Mouse (Mus musculus) midbrain, embryonic 10.5 days (tissue): ENCODE results near the gene Kcnk1. TPM values are rescaled to one million over a fixed set of nuclear protein-coding genes. Genes with fewer than 3 reads are reported as not detected.
A peak's percentile ranks its signal among the peaks of the same experiment; 100 is the strongest.

Experiments used
- DNase-seq: peaks from one replicate; pipeline ENCODE4 v3.0.0-alpha.2; 2017; ENCODE audit warnings: low spot score
- H3K27ac ChIP-seq: fragments of 300-500 bp; sonication (generic); replicated peaks from 2 replicates; pipeline ENCODE4 v1.5.1; 2016; ENCODE audit warnings: mild to moderate bottlenecking
- H3K27me3 ChIP-seq: fragments of 300-500 bp; sonication (generic); 2 replicates; pipeline ENCODE4 v1.6.1; 2016; ENCODE audit warnings: low read depth, mild to moderate bottlenecking; ENCODE audit not compliant: poor library complexity, severe bottlenecking
- H3K36me3 ChIP-seq: fragments of 300-500 bp; sonication (generic); 2 replicates; pipeline ENCODE4 v1.6.1; 2016; ENCODE audit warnings: mild to moderate bottlenecking, moderate library complexity
- H3K4me1 ChIP-seq: fragments of 300-500 bp; sonication (generic); 2 replicates; pipeline ENCODE4 v1.6.1; 2016
- H3K4me3 ChIP-seq: fragments of 300-500 bp; sonication (generic); 2 replicates; pipeline ENCODE4 v1.5.1; 2016; ENCODE audit warnings: mild to moderate bottlenecking, moderate library complexity
- H3K9me3 ChIP-seq: fragments of 300-500 bp; sonication (generic); replicated peaks from 2 replicates; pipeline ENCODE4 v1.6.1; 2016; ENCODE audit warnings: mild to moderate bottlenecking
- WGBS: fragments of 180-500 bp; shearing (Covaris S2); methylation state at CpG from one replicate; pipeline ENCODE4 v1.1.7; 2016; 5-methylcytosine and 5-hydroxymethylcytosine counted together
- polyA plus RNA-seq: library from polyadenylated mRNA; unstranded; fragments of >200 nt; fragmentation: Nextera tagmentation; extraction: Ambion mirVana; gene quantifications from 2 replicates; pipeline ENCODE4 v1.2.1, GENCODE M21; 2016

The Kcnk1 gene
- polyA plus RNA-seq, 1 experiment from 2014 or later = 5.2 TPM

DNA sequence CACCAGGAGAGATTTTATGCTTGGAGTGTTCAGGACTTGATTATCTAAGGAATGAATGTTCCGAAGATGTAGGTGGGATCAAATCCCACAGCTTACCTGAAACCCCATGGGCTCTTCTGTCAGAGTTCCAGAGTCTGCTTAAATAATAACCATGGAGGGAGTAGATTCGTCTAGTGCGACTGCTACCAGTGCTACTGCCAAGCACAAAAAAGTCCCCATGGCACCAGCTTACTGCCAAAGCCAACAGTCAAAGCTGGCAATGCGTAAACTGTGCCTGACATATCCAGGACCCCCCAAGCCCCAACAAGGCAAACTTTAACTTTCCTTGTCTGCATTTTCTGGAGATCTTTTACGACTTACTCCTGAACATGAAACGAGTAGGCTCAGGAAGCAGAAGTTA, 32.5 kb downstream of the Kcnk1 start:
- Histone ChIP-seq H3K9me3 (no peaks in the 10 kb centered on the region), H3K27ac (no peak overlapping the region), H3K4me1 (no peaks in the 10 kb centered on the region), H3K27me3 (no peaks in the 10 kb centered on the region), H3K4me3 (no peak overlapping the region), H3K36me3 (no peaks in the 10 kb centered on the region)
- no peak for DNase-seq
- WGBS = 92% methylated on average over 6 of the region's 6 CpGs

DNA sequence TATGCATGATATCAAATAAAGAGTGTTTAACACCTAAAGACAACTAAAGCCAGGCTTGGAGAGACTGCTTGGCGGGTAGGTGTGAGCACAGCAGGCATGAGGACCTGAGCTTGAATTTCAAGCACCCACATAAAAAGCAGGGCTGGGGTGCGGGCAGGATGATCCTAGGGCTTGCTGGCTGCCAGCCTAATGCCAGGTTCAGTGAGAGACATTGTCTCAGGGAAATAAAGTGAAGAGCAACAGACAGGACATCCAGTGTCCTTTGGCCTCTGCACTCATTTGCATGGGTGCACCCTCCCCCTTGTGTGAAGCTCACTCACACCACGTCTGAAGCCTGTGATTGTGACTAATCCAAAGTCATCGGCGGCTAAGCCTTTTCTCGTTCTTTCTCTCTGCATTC, 34.0 kb downstream of the Kcnk1 start:
- Histone ChIP-seq H3K27ac (no peak overlapping the region), H3K4me1 (no peaks in the 10 kb centered on the region)
- whole genome bisulfite sequencing = 80% methylated on average over 6 of the region's 6 CpGs

DNA sequence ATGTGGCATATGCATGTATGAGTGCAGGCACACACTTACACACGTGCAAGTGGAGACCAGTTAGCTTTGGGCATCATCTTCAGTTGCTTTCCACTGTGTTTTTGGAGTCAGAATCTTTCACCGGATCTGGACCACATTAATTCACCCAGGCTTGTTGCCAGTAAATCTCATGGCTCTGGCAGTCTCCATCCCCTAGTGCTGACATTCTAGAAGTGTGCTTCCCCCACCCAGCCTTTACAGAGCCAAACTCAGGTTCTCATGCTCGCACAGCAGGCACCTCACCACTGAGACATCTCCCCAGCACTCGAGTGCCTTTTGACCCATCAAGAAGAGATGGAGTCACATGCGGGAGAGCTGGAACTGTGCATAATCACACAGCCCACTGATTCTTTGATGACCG, 37.8 kb downstream of the Kcnk1 start:
- WGBS = 82% methylated on average over 6 of the region's 6 CpGs
- Histone ChIP-seq H3K36me3 (no peaks in the 10 kb centered on the region), H3K9me3 (no peaks in the 10 kb centered on the region), H3K27me3 (no peaks in the 10 kb centered on the region), H3K4me1 (no peaks in the 10 kb centered on the region), H3K27ac (no peak overlapping the region), H3K4me3 (no peak overlapping the region)
- no peak for DNase-seq

More for the DNA sequence above, 34.0 kb downstream of the Kcnk1 start:
- Histone ChIP-seq H3K36me3 (no peaks in the 10 kb centered on the region), H3K4me3 (no peak overlapping the region), H3K27me3 (no peaks in the 10 kb centered on the region), H3K9me3 (no peaks in the 10 kb centered on the region)
- DNase-seq = no peak

DNA sequence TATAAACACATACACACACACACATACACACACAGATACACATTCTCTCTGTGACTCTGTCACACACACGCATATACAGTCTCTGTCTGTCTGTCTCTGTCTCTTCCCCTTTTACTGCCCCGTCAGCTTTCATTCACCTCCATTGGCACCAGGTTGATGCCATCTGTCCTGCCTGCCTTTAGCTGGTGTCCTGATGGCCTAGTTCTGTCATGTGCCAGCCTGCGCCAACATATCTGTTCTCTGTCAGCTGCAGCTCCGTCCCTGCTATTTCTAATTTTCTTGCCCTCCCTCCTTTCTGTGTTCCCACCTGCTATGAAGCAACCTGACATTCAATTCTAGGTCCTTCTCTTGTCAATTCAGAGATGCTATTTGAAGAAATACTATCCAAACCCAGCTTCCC, 40.1 kb downstream of the Kcnk1 start:
- Histone ChIP-seq H3K4me3 (no peak overlapping the region), H3K27me3 (no peaks in the 10 kb centered on the region), H3K36me3 (no peaks in the 10 kb centered on the region), H3K4me1 (no peaks in the 10 kb centered on the region), H3K9me3 (no peaks in the 10 kb centered on the region), H3K27ac (no peak overlapping the region)
- no peak for DNase-seq
- WGBS = 89% methylated on average over 4 of the region's 4 CpGs

DNA sequence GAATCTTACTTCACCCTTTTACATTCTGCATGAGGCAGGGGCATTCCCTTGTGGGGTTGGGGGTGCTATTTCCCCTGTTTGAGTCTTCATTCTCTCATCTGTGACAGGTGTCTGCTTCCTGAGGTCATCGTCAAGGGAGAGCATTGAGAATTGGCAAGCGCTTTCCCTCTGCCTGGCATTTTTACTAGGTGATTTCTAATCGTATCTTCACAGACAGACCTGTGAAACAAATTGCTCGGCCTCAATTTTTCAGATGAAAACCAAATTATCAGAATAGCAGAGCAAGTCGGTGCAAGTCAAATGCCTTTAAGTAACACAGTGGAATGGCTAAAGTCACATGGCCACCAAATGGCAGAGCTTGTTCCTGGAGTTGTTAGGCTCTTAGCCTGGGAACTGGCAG, 41.4 kb downstream of the Kcnk1 start:
- no peaks in the 10 kb centered on the region for H3K36me3 ChIP-seq
- H3K9me3 ChIP-seq = no peaks in the 10 kb centered on the region
- H3K4me3 ChIP-seq = no peak overlapping the region
- DNase-seq = no peak
- H3K27me3 ChIP-seq = no peaks in the 10 kb centered on the region
- H3K4me1 ChIP-seq = no peaks in the 10 kb centered on the region
- WGBS = 89% methylated on average over 5 of the region's 5 CpGs
- H3K27ac ChIP-seq = no peak overlapping the region

DNA sequence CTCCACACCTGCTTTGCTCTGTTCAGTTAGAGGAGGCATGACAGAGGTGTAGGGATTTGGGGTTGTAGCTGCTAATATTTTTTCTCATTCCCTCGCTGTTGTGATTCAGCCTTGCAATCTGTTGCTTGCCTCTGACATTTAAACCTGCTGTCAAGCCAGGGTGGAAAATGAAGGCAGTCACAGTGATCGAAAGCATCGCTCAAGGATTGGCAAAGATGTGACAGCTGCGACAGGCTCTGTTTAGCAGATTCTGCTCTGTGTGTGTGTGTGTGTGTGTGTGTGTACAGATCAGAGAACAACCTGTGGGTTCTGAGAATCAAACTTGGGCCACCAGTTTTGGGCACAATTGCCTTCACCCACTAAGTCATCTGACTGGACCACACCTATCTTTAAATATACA, 50.8 kb downstream of the Kcnk1 start:
- Histone ChIP-seq H3K4me3 (no peak overlapping the region), H3K4me1 (no peaks in the 10 kb centered on the region), H3K36me3 (no peaks in the 10 kb centered on the region), H3K27ac (no peak overlapping the region), H3K27me3 (no peaks in the 10 kb centered on the region), H3K9me3 (no peaks in the 10 kb centered on the region)
- WGBS = 88% methylated on average over 4 of the region's 4 CpGs
- no peak for DNase-seq

DNA sequence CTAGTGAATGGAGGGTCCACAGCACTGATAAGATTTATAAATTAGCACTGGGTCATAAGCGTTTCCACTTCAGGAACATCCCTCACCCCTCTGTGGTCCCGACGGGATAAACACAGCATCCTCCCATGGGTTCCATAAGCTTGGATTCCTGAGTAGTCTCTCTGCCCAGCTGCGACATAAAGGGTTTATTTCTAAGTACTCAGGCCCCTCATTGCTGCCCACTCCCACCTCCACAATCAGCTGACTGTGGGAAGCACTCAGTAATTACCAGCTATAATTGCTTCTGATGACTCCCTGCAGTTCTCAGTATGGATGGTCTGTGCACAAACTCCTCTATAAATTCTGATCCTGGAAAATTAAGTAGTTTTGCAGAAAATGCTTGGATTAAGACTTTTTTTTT, 58.9 kb downstream of the Kcnk1 start:
- H3K36me3 ChIP-seq = no peaks in the 10 kb centered on the region
- no peaks in the 10 kb centered on the region for H3K27me3 ChIP-seq
- no peaks in the 10 kb centered on the region for H3K9me3 ChIP-seq
- DNase-seq = no peak
- no peaks in the 10 kb centered on the region for H3K4me1 ChIP-seq
- no peak overlapping the region for H3K4me3 ChIP-seq
- H3K27ac ChIP-seq = no peak overlapping the region
- WGBS = 76% methylated on average over 4 of the region's 4 CpGs

DNA sequence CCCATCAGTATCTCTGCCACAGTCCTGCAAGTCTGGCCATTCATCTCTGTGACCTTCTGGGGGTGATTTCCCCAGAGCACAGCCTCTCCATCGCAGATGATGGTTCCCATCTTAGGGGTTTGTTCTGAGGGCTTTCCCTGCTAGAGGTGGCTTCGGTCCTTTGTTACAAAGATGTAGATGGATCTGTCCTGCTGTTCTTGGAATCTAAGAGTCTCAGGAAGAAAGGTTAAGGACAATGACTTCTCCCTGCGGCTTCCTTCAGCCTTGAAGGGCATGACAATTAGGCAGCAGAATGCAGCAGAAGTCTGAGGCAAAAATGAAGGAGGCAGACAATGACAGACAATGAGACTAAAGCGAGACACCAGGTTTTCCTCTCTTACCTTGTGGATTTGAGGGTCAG, 63.9 kb downstream of the Kcnk1 start:
- WGBS = 76% methylated on average over 4 of the region's 4 CpGs
- H3K27me3 ChIP-seq = no peaks in the 10 kb centered on the region
- H3K9me3 ChIP-seq = no peaks in the 10 kb centered on the region
- H3K36me3 ChIP-seq = no peaks in the 10 kb centered on the region
- no peak overlapping the region for H3K4me3 ChIP-seq
- no peaks in the 10 kb centered on the region for H3K4me1 ChIP-seq
- no peak for DNase-seq
- no peak overlapping the region for H3K27ac ChIP-seq

DNA sequence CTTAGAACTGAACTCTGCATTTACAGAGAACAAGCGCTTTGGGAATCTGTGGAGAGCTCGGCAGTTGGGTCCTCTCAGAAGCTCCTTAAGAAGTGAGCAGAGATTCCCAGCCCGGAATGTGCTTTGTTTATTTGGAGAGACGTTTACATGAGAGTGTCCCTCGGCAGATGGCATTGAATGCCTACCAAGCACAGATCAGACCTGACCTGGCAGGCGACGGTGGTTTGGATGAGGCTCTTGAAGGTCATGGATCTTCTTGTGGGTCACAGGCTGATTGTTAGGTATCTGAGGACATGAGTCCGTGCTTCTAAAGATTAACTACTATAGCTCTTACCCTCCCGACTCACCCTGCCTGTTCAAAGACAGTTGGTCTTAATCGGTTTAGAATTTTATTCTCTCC, 67.9 kb downstream of the Kcnk1 start:
- 80% methylated on average over 10 of the region's 10 CpGs for WGBS
- H3K27ac ChIP-seq = no peak overlapping the region
- H3K27me3 ChIP-seq = no peaks in the 10 kb centered on the region
- 0 out of 2 replicates have a peak, but pooled peaks cover 3% of the 10 kb centered on the region for H3K4me1 ChIP-seq
- no peak for DNase-seq
- no peaks in the 10 kb centered on the region for H3K9me3 ChIP-seq
- no peaks in the 10 kb centered on the region for H3K36me3 ChIP-seq
- H3K4me3 ChIP-seq = no peak overlapping the region

DNA sequence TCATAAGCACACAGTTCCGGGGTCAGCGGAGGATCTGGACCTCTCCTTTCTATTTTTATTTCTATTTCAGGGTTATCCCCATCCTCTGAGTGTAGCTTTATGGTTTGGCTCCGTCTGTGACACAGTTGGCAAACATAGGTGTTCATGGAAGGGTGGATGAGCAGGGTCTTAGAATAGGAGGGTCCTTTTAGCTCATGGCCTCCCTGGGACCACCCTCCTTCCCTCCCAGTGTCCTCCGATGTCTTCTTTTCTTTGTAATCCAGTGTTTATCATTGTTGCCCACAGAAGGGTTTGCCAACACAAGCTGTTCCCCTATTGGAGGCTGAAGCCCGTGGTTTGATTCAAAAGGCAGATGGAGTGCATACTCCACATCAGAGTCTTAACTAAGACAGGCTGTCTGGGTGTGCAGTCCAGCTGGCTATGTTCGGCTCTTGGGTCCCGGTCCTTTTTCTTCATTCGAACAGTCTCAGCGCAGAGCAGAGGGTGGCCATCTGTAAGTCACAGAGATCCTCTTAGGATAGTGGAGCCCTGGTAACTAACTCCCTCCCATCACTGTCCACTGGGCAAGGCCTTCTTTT, 69.0 kb downstream of the Kcnk1 start:
- Histone ChIP-seq H3K4me3 (no peak overlapping the region), H3K36me3 (no peaks in the 10 kb centered on the region), H3K27ac (no peak overlapping the region), H3K27me3 (no peaks in the 10 kb centered on the region), H3K9me3 (no peaks in the 10 kb centered on the region), H3K4me1 (0 out of 2 replicates have a peak, but pooled peaks cover 3% of the 10 kb centered on the region)
- DNase-seq = no peak
- 84% methylated on average over 9 of the region's 9 CpGs for WGBS

DNA sequence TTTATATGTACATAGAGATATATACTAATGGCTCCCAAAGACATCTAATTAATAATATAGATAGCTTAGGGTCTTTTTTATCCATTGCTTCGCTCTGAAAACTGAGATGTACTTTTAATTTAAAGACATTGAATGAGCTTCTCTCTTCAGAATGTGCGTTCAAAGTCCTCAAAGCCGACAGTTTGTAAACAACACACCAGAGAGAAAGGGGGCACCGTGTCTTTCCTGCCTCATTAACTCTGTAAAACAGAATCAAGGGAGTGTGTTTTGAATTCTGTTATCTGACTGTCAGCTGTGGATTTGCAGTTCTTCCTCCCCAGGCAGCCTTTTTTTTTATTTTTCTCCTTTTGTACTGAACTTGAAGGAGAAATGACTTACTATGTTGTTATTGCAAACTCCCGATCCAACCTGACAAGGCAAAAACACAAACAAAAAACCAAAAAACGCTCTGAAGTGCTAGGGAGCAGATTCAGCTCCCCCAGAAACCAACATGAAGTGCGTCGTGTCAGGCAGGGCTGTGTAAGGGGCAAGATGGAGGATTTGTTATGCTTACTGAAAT, 69.7 kb downstream of the Kcnk1 start:
- Histone ChIP-seq H3K4me3 (no peak overlapping the region), H3K27ac (no peak overlapping the region), H3K27me3 (no peaks in the 10 kb centered on the region), H3K36me3 (no peaks in the 10 kb centered on the region), H3K9me3 (no peaks in the 10 kb centered on the region), H3K4me1 (0 out of 2 replicates have a peak, but pooled peaks cover 3% of the 10 kb centered on the region)
- WGBS = 68% methylated on average over 8 of the region's 8 CpGs
- DNase-seq = no peak

DNA sequence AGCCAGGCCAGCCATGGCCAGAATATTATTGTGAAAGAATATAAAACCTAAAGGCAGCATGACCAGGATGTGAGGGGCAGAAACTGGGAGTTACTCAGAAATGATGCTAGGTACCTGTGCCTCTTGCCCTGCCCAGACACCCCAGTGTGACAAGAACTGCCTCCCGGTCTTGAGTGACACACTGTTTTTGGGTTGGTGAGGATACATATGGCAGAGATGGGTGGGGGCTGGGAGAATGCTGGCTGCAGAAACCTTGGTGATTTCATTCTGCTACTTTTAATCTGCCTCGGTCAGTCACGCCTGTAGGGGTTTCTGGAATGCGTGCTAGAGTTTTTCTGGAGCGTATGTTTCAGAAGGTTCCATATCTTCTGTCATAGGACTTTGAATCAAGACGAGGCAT, 72.3 kb downstream of the Kcnk1 start:
- WGBS = 82% methylated on average over 6 of the region's 6 CpGs
- H3K27ac ChIP-seq = no peak overlapping the region
- H3K27me3 ChIP-seq = no peaks in the 10 kb centered on the region
- 0 out of 2 replicates have a peak, but pooled peaks cover 3% of the 10 kb centered on the region for H3K4me1 ChIP-seq
- H3K9me3 ChIP-seq = no peaks in the 10 kb centered on the region
- H3K36me3 ChIP-seq = no peaks in the 10 kb centered on the region
- no peak for DNase-seq
- no peak overlapping the region for H3K4me3 ChIP-seq

DNA sequence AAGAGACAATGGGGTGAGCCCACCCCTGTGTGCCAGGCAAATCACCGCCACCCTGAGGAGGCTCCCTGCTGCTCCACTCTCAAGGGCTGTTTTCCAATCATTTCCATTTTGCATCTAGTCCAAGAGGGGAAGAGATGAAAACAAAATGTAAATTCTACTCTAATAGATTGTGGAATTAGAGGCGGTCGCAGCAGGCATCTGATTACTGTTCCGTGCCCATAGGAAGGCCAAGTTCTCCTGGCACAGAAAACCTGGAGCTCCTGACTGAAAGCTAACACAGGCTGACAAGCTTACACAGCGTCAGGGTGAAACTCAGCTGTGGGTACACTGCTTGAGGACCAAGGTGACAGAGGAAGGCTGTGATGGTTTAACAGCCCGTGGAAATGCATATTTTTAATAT, 73.2 kb downstream of the Kcnk1 start:
- Histone ChIP-seq H3K4me3 (no peak overlapping the region), H3K4me1 (peaks cover 10% of the 10 kb centered on the region), H3K9me3 (no peaks in the 10 kb centered on the region), H3K36me3 (no peaks in the 10 kb centered on the region), H3K27me3 (no peaks in the 10 kb centered on the region), H3K27ac (no peak overlapping the region)
- no peak for DNase-seq
- WGBS = 77% methylated on average over 6 of the region's 6 CpGs

DNA sequence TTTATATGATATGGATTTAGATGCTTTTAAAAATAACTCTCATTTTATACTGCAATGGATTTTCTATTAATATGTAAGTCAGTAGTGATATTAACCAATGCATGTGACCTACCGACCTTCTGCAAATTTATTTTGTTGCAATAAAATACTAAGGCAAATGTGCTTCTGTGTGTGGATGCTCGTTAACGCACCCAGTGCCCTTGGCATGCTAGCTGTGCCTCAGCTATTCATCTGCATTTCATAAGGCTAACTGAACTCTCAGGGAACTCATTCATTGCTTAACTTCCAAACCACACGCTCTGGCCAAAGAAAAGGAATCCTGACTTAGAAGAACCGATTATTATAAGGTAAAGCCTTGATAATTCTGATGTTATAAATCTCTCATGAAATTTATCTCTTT, 77.7 kb downstream of the Kcnk1 start:
- H3K4me3 ChIP-seq = no peak overlapping the region
- no peaks in the 10 kb centered on the region for H3K36me3 ChIP-seq
- peaks cover 15% of the 10 kb centered on the region for H3K4me1 ChIP-seq
- peaks cover 12% of the 10 kb centered on the region for H3K27me3 ChIP-seq
- DNase-seq = no peak
- 77% methylated on average over 5 of the region's 5 CpGs for WGBS
- peak overlapping the region; percentile 69 for H3K27ac ChIP-seq
- no peaks in the 10 kb centered on the region for H3K9me3 ChIP-seq
